Mouse (Mus musculus) heart, postnatal 0 days (tissue): ENCODE measurements at regions not wholly inside any gene's neighbourhood (a gene's known extent, or its start where the extent isn't known, plus 50 kb on each side); places are given as distances from the start of the nearest gene placed in this dataset.
A peak's percentile ranks its signal among the peaks of the same experiment; 100 is the strongest.

Experiments used
- ATAC-seq: fragments of 200-750 bp; cut with Nextera tagmentation; 2 replicates; pipeline ENCODE4 v1.8.0; 2017; ENCODE audit warnings: low read depth, moderate number of reproducible peaks, moderate library complexity; ENCODE audit not compliant: insufficient read depth
- DNase-seq: peaks from one replicate; pipeline ENCODE4 v3.0.0-alpha.2; 2016; ENCODE audit warnings: low spot score
- H3K27ac ChIP-seq: fragments of 300-500 bp; sonication (generic); 2 replicates; pipeline ENCODE4 v1.5.1; 2014; ENCODE audit warnings: low read depth, mild to moderate bottlenecking
- H3K27me3 ChIP-seq: fragments of 300-500 bp; sonication (generic); 2 replicates; pipeline ENCODE4 v1.6.1; 2014; ENCODE audit warnings: low read length, mixed read lengths; ENCODE audit not compliant: control insufficient read depth, insufficient read depth
- H3K36me3 ChIP-seq: fragments of 300-500 bp; sonication (generic); replicated peaks from 2 replicates; pipeline ENCODE4 v1.6.1; 2014; ENCODE audit warnings: low read length, mixed read lengths; ENCODE audit not compliant: control insufficient read depth, insufficient read depth
- H3K4me1 ChIP-seq: fragments of 300-500 bp; sonication (generic); 2 replicates; pipeline ENCODE4 v1.6.1; 2014; ENCODE audit warnings: antibody characterized with exemption; ENCODE audit not compliant: control insufficient read depth, insufficient read depth
- H3K4me2 ChIP-seq: fragments of 300-500 bp; sonication (generic); 2 replicates; pipeline ENCODE4 v1.6.1; 2014; ENCODE audit warnings: low read depth, mild to moderate bottlenecking, low read length, moderate library complexity
- H3K4me3 ChIP-seq: fragments of 300-500 bp; sonication (generic); 2 replicates; pipeline ENCODE4 v1.5.1; 2014; ENCODE audit warnings: low read depth, low read length
- H3K9ac ChIP-seq: fragments of 300-500 bp; sonication (generic); replicated peaks from 2 replicates; pipeline ENCODE4 v1.6.1; 2014; ENCODE audit warnings: low read depth, low read length, mixed read lengths
- H3K9me3 ChIP-seq: fragments of 300-500 bp; sonication (generic); replicated peaks from 2 replicates; pipeline ENCODE4 v1.6.1; 2016; ENCODE audit warnings: low read length; ENCODE audit not compliant: control insufficient read depth
- CTCF ChIP-seq: IDR thresholded peaks from 2 replicates; pipeline ENCODE4 v1.5.1; 2016; ENCODE audit warnings: antibody characterized with exemption, control low read depth, low read depth
- EP300 ChIP-seq: IDR thresholded peaks from 2 replicates; pipeline ENCODE4 v1.6.1; 2016; ENCODE audit warnings: antibody characterized with exemption, low read depth
- WGBS: fragments of 180-500 bp; shearing (Covaris S2); extraction: QIAGEN DNeasy Blood & Tissue Kit; methylation state at CpG from one replicate; pipeline ENCODE4 v1.1.7; 2014; 5-methylcytosine and 5-hydroxymethylcytosine counted together

DNA sequence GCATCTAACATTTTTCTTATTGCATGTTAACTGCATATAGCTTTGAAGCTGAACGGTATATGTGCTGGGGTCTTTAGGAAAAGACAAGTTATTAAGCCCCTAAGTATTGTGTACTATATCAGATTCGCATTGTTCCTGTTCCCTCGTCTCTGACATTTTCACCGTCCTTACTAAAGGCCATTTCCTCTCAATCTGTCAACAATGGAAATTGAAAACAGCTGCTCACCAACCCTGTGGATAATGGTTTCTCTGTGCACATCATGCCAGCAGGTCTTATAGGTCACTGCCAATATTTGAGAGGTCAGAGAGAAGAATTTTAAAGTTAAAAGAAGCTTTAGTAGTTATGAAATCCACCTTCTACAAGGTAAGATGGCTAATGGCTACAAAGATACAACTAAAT lies 797.4 kb upstream of the Impad1 start:
- no peaks in the 10 kb centered on the region for H3K27me3 ChIP-seq
- ATAC-seq (no peak), DNase-seq (no peak)
- H3K4me1 ChIP-seq: no peaks in the 10 kb centered on the region
- no peak overlapping the region for H3K27ac ChIP-seq
- H3K9me3 ChIP-seq: no peaks in the 10 kb centered on the region
- TF ChIP-seq CTCF (no peak), EP300 (no peak)
- H3K4me3 ChIP-seq: no peak overlapping the region
- no peaks in the 10 kb centered on the region for H3K36me3 ChIP-seq
- H3K9ac ChIP-seq: no peak overlapping the region
- 36% methylated on average over 4 of the region's 4 CpGs for WGBS
- no peak overlapping the region for H3K4me2 ChIP-seq

GRCm38 (mm10) chr4:5587465-5587864 lies 794.3 kb upstream of the Impad1 start:
- Histone ChIP-seq H3K4me1 (no peaks in the 10 kb centered on the region), H3K27me3 (no peaks in the 10 kb centered on the region), H3K4me3 (no peak overlapping the region), H3K9ac (no peak overlapping the region), H3K27ac (no peak overlapping the region), H3K4me2 (no peak overlapping the region), H3K36me3 (no peaks in the 10 kb centered on the region), H3K9me3 (no peaks in the 10 kb centered on the region)
- ATAC-seq (no peak), DNase-seq (no peak)
- 79% methylated on average over 4 of the region's 4 CpGs for WGBS
- no peak for TF ChIP-seq EP300

- Histone ChIP-seq H3K9ac (no peak overlapping the region), H3K4me1 (no peaks in the 10 kb centered on the region), H3K27ac (no peak overlapping the region), H3K9me3 (no peaks in the 10 kb centered on the region), H3K4me3 (no peak overlapping the region), H3K36me3 (no peaks in the 10 kb centered on the region), H3K27me3 (no peaks in the 10 kb centered on the region), H3K4me2 (no peak overlapping the region)
- 65% methylated on average over 4 of the region's 4 CpGs for WGBS
- ATAC-seq (no peak), DNase-seq (no peak)
- TF ChIP-seq CTCF (no peak), EP300 (no peak)
These were observed 792.0 kb upstream of the Impad1 start for GRCm38 (mm10) chr4:5585205-5585604.

DNA sequence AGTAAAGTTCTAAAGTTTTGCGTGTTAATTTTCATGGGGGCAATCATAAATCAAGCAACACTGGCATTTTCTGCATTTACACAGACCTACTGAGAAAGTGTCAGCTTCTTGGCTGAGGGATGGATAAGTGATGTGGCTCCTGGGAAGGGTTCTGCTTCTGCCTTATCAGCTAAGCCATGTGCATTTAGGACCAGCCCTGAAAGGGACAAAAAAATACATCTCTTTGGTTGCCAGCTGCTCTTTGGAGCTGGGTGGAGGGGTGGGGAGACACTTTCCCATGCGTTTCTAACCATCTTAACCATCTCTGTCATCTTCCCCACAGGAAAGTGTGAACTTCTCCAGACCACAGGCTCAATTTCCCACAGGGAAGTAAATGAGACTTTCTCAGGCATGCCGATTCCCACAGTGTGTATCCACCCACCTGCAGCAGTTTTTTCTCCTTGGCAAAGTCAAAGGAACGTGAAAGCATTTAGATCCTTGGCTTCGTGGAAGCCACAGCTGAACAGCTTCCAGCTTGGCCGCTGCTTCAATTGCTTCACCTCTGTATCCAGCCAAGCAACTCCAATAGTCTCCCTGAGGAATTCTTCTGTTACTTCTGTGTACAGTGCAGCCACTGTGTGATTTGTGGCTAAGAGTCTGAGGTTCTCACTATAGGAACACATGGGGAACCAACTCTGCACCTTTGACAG lies 791.0 kb upstream of the Impad1 start:
- H3K4me1 ChIP-seq: no peaks in the 10 kb centered on the region
- no peak overlapping the region for H3K4me3 ChIP-seq
- H3K27ac ChIP-seq: no peak overlapping the region
- WGBS: 36% methylated on average over 6 of the region's 6 CpGs
- no peaks in the 10 kb centered on the region for H3K27me3 ChIP-seq
- ATAC-seq (peak; percentile 51; the same call in 1 of the 2 replicates), DNase-seq (no peak)
- H3K9me3 ChIP-seq: no peaks in the 10 kb centered on the region
- H3K9ac ChIP-seq: no peak overlapping the region
- TF ChIP-seq CTCF (no peak), EP300 (no peak)
- no peak overlapping the region for H3K4me2 ChIP-seq
- H3K36me3 ChIP-seq: no peaks in the 10 kb centered on the region

GRCm38 (mm10) chr4:5568076-5568475 lies 774.9 kb upstream of the Impad1 start:
- no peaks in the 10 kb centered on the region for H3K4me1 ChIP-seq
- no peaks in the 10 kb centered on the region for H3K9me3 ChIP-seq
- no peak for DNase-seq
- ATAC-seq: no peak
- no peaks in the 10 kb centered on the region for H3K36me3 ChIP-seq
- H3K4me3 ChIP-seq: no peak overlapping the region
- TF ChIP-seq CTCF: no peak
- TF ChIP-seq EP300: no peak
- no peak overlapping the region for H3K4me2 ChIP-seq
- no peaks in the 10 kb centered on the region for H3K27me3 ChIP-seq
- no peak overlapping the region for H3K9ac ChIP-seq
- no peak overlapping the region for H3K27ac ChIP-seq

- DNase-seq (peak; percentile 24), ATAC-seq (0 out of 2 replicates have a peak, but pooled peaks have one; percentile 24)
- 56% methylated on average over 3 of the region's 3 CpGs for WGBS
These were observed 767.0 kb upstream of the Impad1 start for GRCm38 (mm10) chr4:5560001-5560657.

More at GRCm38 (mm10) chr4:5560001-5560657, 767.0 kb upstream of the Impad1 start:
- H3K9ac ChIP-seq: no peak overlapping the region
- H3K4me2 ChIP-seq: no peak overlapping the region
- no peaks in the 10 kb centered on the region for H3K36me3 ChIP-seq
- H3K27me3 ChIP-seq: no peaks in the 10 kb centered on the region
- H3K9me3 ChIP-seq: no peaks in the 10 kb centered on the region
- no peak for TF ChIP-seq CTCF
- no peak for TF ChIP-seq EP300
- H3K4me3 ChIP-seq: no peak overlapping the region
- H3K27ac ChIP-seq: no peak overlapping the region
- no peaks in the 10 kb centered on the region for H3K4me1 ChIP-seq
